Mouse (Mus musculus) frontal cortex, adult (tissue): ENCODE results near the gene Hscb.
A peak's percentile ranks its signal among the peaks of the same experiment; 100 is the strongest.

Experiments
- ATAC-seq: cut with Nextera tagmentation; 2 replicates; pipeline ENCODE4 v1.9.2; 2017; ENCODE audit warnings: mild to moderate bottlenecking, moderate library complexity, mixed read lengths; ENCODE audit not compliant: low TSS enrichment

Hscb gene

DNA sequence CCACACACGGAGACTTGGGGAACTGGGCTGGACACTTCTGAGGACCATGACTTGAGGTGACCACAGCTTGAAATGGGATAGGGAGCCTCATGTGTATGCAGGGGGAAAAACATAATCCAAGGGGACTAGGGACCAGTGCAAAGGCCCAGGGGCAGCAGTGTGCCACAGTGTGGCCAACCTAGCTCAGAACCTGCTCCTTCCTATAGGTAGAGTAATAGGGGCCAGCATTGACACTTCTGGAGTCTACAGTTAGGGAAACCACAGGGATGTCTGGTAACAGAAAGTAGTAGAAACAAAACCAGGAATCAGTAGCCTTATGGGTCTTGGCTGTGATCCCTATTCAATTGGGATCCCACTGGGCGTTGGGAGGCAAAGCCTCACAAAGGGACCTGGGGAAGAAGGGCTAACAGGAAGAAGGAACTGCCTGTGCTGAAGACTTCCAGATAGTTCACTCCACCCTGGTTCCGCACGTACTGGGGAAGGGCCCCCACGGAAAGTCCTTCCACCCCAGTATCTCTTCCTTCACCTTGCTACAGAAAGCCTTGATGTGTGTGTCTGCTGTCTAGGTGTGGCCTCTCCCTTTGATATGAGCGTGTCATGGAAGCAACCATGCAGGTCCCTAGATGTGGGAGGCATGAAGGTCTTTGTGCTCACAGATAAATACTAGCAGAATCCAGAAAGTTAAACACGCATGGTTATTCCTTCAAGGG is 57.9 kb downstream of the Hscb start:
- ATAC-seq: no peak

DNA sequence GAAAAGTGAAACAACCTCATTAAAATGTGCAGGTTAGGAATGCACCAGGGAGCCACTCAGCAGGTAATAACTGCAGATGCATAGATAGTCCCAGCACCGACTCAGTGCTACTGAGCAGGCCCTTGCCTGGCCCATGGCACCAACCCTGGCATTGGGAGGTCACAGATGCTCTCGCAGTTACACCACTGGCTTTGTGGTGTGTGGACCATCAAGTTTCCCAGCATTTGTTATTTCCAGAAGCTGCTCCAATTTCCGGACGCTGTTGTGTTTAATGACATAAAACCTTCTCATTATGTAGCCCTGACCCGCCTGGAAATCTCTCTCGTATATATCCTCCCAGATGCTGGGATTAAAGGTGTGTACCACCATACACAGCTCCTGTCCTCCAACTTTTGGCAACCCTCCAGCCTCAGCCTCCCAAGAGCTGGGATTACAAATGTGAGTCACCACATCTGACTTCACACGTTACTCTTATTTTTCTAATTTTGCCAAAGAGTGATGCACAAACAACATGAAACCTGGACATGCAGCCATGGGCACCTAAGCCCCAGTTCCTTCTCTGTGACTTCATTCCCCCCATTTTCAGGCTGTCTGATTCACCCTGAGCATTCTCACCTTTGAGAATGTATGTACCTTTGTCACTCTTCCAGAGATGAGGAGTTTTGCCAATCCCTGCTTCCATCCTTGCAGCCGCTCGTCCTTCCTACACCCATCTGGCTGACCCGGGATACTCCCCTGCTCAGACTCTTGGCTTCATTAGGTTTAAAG is 58.6 kb downstream of the Hscb start:
- ATAC-seq: no peak

DNA sequence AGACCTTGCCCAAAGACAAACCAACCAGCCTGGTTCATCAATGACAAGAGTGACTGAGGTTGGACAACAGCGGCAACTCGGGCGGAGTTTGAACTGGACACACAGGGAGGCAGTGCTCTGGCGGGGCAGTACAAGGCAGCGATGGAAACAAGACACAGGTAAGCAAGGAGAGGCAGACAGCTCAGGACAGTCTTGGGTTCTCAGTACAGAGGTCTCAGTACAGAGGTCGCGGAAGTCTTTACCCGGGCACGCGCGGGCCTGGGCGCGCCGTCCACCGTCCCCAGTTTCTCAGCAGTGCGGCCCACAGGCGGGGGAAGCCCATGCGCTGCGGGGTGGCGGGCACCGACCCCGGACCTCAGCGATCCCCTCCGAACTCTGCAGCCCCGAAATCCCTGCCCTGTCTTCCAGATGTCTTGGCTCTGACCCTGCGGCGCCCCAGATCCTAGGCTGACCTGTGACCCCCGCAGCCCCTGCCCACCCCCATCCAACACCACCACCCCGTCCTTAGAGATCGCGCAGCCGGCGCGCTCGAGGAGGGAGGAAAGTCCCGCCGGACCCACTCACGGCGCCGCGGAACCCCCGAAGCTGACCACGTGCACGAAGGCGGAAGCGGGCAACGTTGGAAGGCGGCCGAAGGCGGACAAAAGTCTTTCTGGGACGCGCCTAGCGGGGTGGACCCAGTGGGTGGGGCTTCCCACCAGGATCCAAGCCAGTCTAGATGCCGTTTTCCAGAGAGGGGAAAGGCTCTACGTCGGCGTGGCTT is 59.4 kb downstream of the Hscb start, which contains the start of gene Pus1:
Gene Pus1 (minus strand): TSS at position 662 of the 763 bp plus-strand sequence.
- peak; percentile 74 for ATAC-seq

DNA sequence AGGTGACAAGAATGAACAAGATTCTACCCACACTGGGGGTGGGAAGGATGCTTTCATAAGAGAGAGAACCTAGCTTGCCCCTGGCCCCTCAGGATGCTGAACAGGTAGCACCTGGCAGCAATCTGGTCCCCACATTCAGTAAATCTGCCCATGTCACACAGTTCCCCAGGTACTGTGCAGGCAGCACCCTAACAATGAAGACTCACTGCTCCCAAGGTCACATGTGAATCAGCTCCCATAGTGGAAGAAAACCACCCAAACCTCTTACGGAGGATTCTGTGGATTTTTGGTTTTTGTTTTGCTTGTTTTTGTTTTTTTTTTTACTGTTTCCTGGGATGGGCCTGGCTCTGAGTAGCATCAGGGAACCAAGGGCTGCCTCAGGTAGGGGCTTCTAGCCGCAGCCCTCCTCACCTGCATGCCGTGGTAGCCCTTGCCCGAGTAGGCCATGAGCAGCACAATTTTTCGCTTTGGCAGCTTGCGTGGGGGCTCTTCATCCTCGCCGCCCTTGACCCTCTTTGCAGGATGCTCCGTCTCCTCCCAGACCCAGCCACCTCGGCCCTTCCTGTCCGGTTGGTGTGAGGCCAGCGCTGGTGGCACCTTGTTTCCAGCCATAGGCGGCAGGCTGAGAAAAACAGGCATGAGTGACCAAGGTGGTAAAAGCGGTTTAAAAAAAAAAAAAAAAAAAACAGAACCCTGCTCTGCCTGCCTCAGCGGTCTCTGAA is 60.1 kb downstream of the Hscb start:
- no peak for ATAC-seq
